Mouse (Mus musculus): ENCODE data around the gene Npy4r.

Npy4r gene

GRCm38 (mm10) chr14:34152342-34152741 is at the start of gene Npy4r:
Gene Npy4r (minus strand): TSS chr14:34152489.
- peak; percentile 57 for DNase-seq (ENCODE audit: extremely low spot score)

- DNase-seq (ENCODE audit: extremely low spot score), result peak; percentile 44
Measured at GRCm38 (mm10) chr14:34201231-34202035, 49.1 kb upstream of the Npy4r start, which contains the start of gene Gprin2. Gene Gprin2 (minus strand): TSS chr14:34201653.

GRCm38 (mm10) chr14:34200738-34201230 is 48.5 kb upstream of the Npy4r start:
- no peak for DNase-seq (ENCODE audit: extremely low spot score)

GRCm38 (mm10) chr14:34196706-34197105 is 44.4 kb upstream of the Npy4r start:
- DNase-seq (ENCODE audit: extremely low spot score), result no peak

GRCm38 (mm10) chr14:34195466-34195865 is 43.2 kb upstream of the Npy4r start:
- DNase-seq (ENCODE audit: extremely low spot score), result no peak

GRCm38 (mm10) chr14:34193879-34194278 is 41.6 kb upstream of the Npy4r start:
- DNase-seq (ENCODE audit: extremely low spot score), result no peak

- no peak for DNase-seq (ENCODE audit: extremely low spot score)
Measured at GRCm38 (mm10) chr14:34190361-34190760, 38.1 kb upstream of the Npy4r start.

GRCm38 (mm10) chr14:34188629-34189028 is 36.3 kb upstream of the Npy4r start:
- peak; percentile 41 for DNase-seq (ENCODE audit: extremely low spot score)

GRCm38 (mm10) chr14:34183101-34183500 is 30.8 kb upstream of the Npy4r start:
- no peak for DNase-seq (ENCODE audit: extremely low spot score)

GRCm38 (mm10) chr14:34179351-34179750 is 27.1 kb upstream of the Npy4r start:
- no peak for DNase-seq (ENCODE audit: extremely low spot score)

GRCm38 (mm10) chr14:34171107-34171506 is 18.8 kb upstream of the Npy4r start:
- DNase-seq (ENCODE audit: extremely low spot score), result no peak

GRCm38 (mm10) chr14:34155752-34156151 is 3.5 kb upstream of the Npy4r start:
- DNase-seq (ENCODE audit: extremely low spot score), result no peak

GRCm38 (mm10) chr14:34154601-34155337 is 2.5 kb upstream of the Npy4r start:
- DNase-seq (ENCODE audit: extremely low spot score), result peak; percentile 42

- no peak for DNase-seq (ENCODE audit: extremely low spot score)
Measured at GRCm38 (mm10) chr14:34142915-34143314, 9.4 kb downstream of the Npy4r start.

GRCm38 (mm10) chr14:34142316-34142715 is 10.0 kb downstream of the Npy4r start:
- no peak for DNase-seq (ENCODE audit: extremely low spot score)

GRCm38 (mm10) chr14:34139671-34140664 is 12.3 kb downstream of the Npy4r start:
- DNase-seq (ENCODE audit: extremely low spot score), result no peak

- no peak for DNase-seq (ENCODE audit: extremely low spot score)
Measured at GRCm38 (mm10) chr14:34135391-34135790, 16.9 kb downstream of the Npy4r start.

GRCm38 (mm10) chr14:34131216-34131615 is 21.1 kb downstream of the Npy4r start:
- no peak for DNase-seq (ENCODE audit: extremely low spot score)

GRCm38 (mm10) chr14:34121691-34122090 is 30.6 kb downstream of the Npy4r start:
- DNase-seq (ENCODE audit: extremely low spot score), result no peak

- DNase-seq (ENCODE audit: extremely low spot score), result no peak
Measured at GRCm38 (mm10) chr14:34120923-34121351, 31.4 kb downstream of the Npy4r start.

Data from embryo, embryonic 9.5 days (tissue).